Mouse (Mus musculus) left cerebral cortex, adult 9 months (tissue): ENCODE measurements at regions not wholly inside any gene's neighbourhood (a gene's known extent, or its start where the extent isn't known, plus 50 kb on each side); places are given as distances from the start of the nearest gene placed in this dataset.

ENCODE experiments used
- DNase-seq, 2 experiments: peaks; one replicate each; pipeline ENCODE4 v3.0.0; 2022; ENCODE audit warnings: low spot score in 2 of 2

DNA sequence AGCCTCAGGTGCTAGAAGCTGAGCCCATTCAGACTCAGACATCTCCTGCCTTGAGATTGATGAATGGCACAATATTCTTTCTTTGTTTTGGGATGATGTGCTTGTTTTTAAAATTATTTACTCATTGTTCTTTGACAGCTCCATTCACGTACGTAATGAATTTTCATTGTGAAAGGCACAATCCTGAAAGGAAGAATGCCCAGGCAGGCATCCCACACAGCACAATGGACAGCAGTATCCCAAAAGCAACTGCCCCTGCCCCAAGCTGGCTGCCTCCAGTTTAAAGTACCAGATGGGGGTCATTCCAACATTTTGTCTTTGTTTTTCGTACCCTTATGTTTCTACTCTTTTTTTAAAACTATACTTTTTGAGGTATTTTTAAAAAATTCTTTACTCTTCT lies 210.9 kb upstream of the St8sia2 start:
- no peak for DNase-seq

GRCm38 (mm10) chr7:74200661-74201060 lies 187.2 kb upstream of the St8sia2 start:
- DNase-seq = no peak

DNA sequence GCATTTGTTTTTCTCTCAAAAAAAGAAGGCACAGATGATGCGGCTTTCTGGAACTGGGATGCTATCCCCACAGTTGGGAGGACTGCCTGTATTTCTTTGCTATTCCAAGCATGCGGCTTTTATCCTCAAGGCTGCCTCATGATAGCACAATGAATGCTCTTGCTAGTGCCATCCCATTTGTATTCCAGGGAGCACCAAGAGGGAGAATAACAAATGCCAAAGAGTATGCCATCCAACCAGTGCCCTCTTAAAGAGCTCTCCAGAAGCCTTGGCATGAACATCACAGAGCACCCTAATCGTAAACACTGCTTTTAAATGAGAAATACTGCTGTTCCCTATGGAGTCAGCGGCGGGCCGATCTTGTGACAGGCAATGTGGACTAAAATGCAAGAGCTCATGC lies 185.3 kb upstream of the St8sia2 start:
- no peak for DNase-seq

DNA sequence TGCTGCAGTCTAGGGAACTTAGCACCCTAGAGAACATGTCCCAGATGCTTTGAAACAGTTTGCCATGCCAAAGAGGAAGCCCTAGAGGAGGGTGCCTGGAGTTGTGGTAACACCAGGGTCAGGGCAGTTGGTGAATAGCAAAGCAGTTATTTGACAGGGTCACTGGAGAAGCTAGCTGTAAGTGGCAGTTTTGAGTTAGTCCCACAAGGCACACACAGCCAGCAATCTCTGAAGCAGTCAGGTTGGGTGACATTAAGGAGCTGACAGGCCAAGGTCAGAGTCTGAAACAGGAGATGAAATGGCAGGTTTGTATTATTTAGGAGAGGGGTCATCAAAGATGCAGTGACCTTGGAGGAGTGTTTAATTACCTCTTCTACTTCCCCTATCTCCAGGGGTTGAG lies 171.2 kb upstream of the St8sia2 start:
- no peak for DNase-seq

DNA sequence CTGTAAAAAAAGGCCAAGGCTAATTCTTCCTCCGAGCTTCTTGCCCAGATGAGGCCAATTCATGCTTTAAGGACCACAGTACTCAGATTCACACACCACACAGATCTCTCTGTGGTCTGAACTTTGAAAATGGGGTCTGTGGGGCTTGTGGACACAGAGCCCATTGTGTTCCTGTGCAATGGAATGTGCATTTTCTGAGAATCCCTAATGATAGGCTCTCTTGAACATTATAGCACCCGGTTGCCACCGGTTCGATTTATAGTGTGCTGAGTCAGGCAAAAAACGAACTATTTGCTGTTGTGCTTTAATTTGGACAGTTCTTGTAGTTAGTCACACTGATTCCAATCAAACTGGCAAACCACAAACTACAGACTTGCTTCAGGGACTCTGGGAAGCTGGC lies 160.7 kb upstream of the St8sia2 start:
- DNase-seq = no peak

- no peak for DNase-seq
These were observed 159.7 kb upstream of the St8sia2 start for GRCm38 (mm10) chr7:74173230-74173612.

- DNase-seq = no peak
These were observed 159.2 kb upstream of the St8sia2 start for GRCm38 (mm10) chr7:74172504-74173229.

DNA sequence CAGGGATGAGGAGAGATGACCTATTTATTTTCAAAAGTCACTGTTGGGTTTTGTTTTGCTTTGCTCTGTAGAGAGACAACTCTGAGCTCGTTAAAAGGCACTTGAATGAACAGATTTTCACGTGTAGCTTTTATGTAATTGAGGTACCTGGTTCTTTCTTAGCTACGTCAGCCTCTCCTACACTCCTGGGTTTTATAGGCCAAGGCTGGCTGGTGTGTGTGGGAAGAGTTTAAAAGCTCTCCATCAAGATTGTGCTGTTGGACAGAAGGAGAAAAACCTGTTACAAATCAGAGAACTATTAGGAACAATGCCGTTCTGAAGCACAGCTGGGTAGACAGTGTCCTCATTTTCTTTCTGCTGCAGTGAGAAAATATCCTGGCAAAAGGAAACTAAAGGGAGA lies 138.1 kb upstream of the St8sia2 start:
- no peak for DNase-seq

DNA sequence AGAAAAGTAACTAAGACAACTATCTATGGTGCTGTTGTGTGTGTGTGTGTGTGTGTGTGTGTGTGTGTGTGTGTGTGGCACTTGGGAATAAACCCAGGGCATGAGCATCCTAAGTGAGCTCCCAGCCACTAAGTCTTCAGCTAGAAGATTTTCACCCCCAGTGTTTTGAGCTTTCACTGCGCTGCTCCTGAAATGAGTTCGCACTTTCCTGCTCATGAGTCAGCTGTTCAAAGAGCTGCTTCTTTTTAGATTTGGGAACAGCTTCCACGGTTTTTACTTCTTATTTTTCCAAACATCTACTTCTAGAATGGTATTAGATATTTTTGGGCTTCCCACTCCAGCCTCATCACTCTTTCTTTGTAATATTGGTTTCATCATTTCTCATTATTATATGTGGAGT lies 129.7 kb upstream of the St8sia2 start:
- DNase-seq = no peak

DNA sequence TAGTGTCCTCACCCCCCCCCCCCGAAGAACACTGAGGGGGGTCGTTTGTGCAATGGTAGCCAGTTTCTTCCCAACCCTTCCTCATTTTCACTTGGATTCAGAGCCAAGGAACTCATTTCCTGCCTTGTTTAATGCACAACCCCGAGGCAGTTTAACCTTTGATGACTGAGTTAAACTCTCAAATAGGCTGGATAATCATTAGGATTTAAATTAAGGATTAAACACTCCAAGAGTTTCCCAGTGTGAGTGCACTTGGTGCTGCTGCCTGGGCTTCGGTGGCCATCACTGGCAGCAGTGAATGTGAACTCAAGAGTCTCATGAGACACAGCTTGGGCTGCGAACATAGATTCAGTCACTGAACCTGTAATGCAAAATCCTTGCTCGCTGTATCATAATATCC lies 124.7 kb upstream of the St8sia2 start:
- no peak for DNase-seq

GRCm38 (mm10) chr7:74130206-74130836 lies 116.8 kb upstream of the St8sia2 start:
- peak in 1 of 2 experiments; percentile 12 for DNase-seq

DNA sequence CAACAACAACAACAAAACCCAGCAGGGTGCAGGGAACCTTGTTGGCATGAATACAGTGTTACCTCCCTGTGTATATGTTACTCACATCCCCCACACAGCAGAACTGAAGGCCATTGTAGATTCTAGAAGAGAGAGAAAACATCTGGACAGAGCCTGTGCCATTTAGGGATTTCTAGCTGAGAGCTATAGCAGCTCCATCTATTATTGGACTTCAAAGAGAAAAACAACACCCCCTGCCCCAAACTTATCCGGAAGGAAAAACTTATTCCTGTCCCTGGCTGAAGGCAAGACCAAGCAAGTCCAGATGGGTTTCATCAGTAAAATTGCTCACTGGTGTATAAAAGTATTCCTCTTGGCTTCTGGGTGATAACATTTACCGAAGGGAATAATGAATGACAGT lies 98.6 kb upstream of the St8sia2 start:
- DNase-seq = no peak

- DNase-seq = peak in 1 of 2 experiments; percentile 12
These were observed 94.9 kb upstream of the St8sia2 start for GRCm38 (mm10) chr7:74108347-74108746.

DNA sequence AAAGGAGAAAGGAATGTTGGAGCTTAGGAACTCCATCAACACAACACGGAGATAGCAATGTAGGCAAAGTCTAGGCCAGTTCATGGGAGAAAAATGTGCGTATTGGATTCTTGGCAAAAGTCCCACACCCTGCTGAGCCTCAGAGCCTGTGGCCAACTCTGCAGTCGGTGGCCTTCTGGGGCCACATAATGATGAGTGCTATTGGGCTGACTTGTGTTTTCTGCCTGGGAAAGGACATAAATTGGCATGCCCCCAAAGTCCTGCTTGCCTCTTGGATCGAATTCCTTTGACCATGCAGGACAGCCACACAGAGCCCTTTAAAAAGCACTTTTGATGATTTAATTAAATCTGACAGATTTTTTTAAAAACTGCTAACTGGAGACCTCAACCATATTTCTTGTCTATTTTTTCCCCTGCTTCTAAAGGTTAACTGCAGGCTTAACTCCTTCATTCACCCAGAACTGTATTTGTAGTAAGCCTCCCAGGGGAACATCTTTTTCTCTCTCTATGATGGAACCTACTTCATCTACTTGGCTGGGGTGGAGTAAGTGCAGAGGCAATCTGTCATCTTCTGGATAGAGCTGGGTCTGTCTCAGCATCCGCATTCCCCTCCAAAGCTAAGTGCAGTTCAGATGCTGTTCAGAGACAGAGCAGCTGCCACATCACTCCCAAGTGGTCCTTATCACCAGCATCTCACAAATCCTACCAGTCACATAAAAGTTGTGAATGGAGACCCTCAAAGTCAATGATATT lies 93.9 kb upstream of the St8sia2 start:
- DNase-seq = no peak

- DNase-seq = peak in 1 of 2 experiments; percentile 18
These were observed 78.0 kb upstream of the St8sia2 start for GRCm38 (mm10) chr7:74091402-74092025.

GRCm38 (mm10) chr7:74080846-74081235 lies 67.4 kb upstream of the St8sia2 start:
- no peak for DNase-seq

DNA sequence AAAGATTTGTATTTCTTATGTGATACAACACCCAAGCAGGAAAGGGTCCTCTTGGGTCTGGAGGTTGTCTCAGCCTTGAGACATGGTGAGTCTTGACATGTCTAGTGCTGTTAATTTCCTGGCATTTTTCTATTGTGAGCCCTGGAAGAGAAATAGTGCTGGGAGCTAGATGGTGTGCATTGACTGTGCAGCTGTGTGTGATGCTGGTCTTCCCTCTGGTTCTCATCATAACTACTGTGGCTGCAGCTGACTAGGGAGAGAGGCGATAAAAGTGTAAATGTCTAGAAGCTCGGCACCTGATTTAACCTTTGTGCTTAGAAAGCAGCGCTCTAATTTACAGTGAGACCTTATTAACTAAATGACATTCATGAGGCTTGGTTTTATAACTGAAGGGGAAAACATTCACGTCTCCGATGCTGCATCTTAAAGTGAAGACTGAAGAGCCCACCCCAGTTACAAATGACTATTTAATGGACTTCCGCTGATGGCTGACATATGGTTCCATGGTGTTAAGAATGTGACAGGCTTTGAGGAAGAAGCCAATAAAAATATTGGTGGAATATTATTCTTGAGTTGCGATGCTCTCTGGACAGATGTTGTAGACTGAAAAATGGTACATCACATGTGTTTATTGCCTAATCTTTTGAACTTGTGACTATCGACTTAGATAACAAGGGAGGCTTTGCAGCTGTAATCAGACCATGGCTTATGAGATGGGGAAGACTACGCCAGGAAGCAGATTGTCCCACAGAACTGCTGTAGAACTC lies 66.8 kb upstream of the St8sia2 start:
- no peak for DNase-seq

DNA sequence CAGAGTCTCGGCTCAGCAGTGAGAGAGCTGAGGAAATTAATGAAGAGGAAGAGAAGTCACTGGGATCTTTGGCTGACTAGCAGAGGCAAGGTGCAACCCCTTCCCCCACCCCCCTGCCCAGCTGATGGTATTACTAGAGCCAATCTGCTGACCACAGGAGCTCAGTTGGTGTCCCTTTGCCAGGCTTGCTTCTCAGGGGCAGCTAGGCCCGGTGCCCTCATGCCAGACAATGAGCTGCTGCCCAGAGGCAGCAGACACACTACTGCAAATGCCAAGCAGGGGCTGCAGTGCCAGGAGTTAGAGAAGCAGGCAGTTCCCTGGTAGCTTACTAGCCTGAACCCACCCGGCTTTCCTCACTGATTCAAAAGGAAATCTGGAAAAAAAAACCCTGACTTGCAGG lies 59.1 kb upstream of the St8sia2 start:
- DNase-seq = no peak

DNA sequence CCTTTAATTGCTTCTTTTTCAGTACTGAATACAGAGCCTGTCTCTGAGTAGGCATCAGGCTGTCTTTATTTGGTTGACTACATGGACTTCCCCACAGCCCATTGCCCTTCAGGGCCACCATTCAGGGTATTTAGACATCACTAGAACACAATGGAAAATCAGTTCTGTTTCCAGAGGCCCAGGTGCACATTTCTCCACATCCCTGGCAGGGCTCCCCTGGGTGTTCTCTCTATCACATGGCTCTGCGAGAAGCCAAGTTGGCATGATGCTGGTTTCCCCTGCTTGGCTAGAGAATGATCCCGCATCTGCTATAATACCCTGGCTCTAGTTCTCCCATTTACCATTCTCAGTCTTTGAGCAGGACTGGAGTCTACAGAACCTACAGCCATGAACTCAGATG lies 57.3 kb upstream of the St8sia2 start:
- DNase-seq = no peak

GRCm38 (mm10) chr7:74065449-74066099 lies 52.1 kb upstream of the St8sia2 start:
- no peak for DNase-seq
